Mouse (Mus musculus): ENCODE measurements around the gene Ifitm3.
"Not testable (repeated sequence)": the region's sequence is repeated elsewhere in the genome, so short reads cannot be mapped to it uniquely, and the experiment has no call there.

The Ifitm3 gene

DNA sequence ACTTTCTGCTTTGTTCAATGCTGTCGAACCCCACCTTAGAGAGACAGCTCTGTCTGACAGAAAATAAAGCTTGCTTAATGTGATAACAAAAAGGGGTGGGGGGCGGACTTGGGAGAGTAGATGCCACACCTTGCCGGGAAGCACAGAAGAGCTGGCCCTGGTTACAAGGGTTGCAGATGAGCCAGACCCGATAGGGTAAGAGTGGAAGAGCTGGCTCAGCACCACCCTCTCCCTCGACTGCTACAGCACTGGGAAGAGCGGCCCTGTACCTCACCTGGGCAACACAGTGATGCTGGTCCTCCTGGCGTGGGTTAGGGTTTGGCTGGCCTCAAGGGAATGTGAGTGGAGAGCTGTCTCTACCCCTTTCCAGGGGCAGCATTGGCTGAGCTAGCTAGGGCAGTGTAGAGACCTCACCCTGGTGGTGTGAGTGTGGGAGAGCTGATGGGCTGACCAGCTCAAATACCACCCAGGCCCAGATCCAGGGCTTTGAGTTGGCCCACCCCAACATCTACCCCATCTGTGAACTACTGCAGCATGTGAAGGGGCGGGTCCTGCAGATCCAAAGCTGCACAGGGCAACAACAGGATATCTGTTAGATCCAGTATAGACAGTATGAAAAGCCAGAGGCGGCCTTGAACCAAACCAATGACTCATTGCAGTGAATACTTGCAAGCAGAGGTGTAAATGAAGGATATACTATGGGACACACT is 22.0 kb upstream of the Ifitm3 start:
- no peak for DNase-seq

GRCm38 (mm10) chr7:141030390-141030789 is 19.8 kb upstream of the Ifitm3 start:
- no peak for DNase-seq

DNA sequence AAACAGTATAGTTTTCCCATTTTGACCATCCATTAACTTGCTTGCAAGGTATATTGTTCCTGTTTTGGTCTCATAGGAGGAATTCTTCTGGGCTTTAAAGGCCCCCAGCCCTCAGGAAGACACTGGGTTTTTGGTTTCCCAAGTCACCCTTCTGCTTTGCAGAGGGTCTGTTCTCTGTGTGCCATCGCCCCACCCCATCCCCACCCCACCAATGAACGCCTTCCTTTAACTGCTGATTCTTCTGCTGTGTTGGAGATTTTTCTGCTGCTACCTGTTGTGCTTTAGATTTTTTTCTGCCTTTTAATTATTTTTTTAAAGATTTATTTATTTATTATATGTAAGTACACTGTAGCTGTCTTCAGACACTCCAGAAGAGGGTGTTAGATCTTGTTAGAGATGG is 18.3 kb upstream of the Ifitm3 start, which contains the start of gene Gm17387:
Gene Gm17387, plus strand, starts transcription at position 301 of the 400 bp plus-strand sequence.
- no peak for DNase-seq

GRCm38 (mm10) chr7:141026740-141027098 is 16.1 kb upstream of the Ifitm3 start:
- peak; percentile 29 for DNase-seq

DNA sequence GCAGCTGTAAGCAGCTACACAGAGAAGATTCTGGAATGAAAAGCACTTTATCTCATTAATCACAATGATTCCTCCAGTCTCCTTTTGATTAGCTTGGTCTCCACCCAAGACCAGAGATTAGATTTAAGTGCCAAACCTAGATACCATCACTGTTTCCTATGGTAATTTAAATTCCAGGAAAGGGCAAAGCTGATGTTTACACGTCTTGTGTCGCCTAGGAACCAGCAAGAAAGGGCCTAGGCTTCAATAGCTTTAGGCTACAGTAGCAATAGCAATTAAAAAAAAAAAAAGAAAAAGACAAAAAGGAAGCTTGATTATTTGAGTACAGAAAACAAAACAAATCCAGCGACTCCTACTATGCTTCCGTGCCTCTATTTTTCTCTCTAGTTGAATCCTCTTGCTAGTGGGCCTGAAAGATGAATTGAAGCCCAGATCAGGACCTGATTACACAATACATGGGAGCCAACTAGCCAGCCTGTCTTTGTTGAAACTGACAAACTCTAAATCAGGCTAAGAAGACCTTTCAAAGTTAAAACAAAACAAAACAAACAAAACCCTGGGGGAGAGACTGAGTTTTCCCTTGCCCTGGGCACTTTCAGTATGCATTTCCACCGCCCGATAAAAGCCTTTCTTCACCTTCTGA is 15.6 kb upstream of the Ifitm3 start:
- DNase-seq: peak; percentile 46

DNA sequence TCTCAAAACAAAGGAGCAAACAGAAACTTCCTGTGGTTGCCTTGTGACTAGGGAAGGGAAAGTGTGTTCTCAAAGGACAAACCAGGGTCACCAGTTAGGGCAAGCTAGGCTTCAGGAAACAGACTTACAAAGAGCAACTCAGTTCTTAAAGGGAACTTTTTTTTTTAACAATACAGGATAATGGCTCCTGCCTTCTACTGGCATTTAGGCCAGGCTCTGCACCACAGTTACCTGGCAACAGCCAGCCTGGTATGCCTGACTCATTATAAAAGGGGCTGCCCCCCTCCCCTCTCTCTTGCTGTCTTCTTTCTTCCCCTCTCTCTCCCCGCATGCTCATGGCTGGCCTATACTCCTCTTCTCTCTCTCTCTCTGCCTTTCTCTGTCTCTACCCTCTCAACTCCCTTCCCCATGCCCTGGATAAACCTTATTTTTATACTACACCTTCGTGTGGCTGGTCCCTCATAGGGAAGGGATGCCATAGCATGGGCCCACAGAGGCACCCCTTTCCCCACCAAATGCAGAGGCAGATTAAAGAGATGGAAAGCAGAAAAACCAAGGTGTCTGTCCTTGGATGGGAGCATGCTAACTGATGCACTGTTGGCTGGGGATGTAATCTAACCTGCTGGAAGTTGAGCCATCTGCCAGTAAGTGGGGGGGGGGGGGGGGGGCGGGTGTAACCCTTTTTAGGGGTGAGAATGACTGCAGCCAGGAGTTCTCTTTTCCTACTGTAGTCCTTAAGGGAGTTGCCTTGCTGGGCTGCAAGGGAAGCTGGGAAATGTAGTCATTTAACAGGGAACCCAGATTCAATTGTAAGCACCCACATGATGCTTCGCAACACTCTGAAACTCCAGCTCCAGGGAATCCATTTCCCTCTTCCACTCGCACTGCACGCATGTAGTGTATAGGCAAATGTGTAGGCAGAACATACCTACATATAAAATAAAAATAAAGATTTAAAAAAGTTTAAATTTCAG is 14.6 kb upstream of the Ifitm3 start:
- no peak for DNase-seq

DNA sequence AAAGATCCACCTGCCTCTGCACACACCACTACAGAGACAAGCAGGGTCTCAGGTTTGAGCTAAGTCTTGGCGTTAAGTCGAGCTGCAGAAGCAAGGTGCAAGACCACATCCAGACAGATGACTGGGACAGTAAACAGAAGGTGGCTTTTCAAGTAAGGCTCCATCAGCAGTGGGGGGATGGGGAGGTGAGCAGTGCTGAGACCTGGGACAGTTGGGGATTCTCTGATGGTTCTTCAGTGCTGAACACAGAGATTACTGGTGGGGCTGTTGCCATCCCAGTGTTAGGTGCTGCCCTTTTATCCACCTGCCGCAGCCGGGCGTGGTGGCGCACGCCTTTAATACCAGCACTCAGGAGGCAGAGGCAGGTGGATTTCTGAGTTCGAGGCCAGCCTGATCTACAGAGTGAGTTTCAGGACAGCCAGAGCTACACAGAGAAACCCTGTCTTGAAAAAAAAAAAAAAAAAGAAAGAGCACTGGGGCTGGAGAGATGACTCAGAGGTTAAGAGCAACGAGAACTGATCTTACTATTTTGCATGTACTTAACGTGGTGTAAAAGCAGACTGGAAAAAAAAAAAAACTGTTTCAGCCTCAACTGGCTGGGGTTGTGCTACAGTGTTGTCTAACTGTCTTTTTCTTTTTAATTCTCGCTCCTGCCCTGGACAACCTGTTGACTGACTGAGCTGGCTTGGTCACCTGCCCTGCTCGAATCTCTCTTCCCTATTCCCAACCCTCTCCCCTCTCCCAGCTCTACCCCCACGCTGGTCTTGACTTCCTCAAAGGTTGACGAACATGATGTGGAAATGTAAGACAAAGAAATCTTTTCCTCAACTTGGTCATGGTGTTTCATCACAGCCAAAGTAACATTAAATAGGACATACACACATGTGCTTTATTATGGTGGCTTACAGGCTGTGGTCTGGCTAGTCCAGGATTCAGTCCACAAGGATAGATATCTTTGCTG is 11.2 kb upstream of the Ifitm3 start:
- DNase-seq: no peak

DNA sequence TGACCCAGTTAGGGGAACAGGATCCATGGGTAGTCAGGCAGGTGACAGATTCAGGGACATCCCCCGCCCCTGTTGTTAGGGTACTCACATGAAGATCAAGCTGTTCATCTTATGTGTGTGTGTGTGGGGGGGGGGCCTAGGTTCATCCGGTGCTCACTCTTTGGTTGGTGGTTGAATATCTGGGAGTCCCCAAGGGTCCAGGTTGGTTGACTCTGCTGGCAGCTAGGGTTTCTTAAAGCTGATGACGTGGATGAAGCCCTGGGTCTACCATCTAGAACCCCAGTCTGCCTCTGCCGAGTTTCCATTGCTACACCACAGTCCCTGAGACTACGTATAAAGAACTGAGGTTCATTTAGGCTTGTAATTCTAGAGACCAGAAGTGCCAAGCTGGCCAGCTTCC is 8.5 kb upstream of the Ifitm3 start:
- no peak for DNase-seq

DNA sequence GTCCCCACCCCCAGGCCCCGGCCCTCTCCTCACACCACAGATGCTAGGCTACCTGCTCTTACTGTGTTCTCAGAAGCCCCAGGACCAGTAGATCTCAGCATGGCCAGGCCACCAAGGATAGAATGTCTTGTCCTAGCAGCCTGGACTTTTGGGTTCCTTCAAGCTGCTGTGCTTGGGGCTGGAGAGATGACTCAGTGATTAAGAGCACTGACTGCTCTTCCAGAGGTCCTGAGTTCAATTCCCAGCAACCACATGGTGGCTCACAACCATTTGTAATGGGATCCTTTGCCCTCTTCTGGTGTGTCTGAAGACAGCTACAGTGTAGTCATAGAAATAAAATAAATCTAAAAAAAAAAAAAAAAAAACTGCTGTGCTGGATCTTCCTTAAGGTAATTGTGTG is 7.3 kb upstream of the Ifitm3 start, which contains the start of gene Ifitm6:
Gene Ifitm6, minus strand, starts transcription at position 101 of the 400 bp plus-strand sequence.
- DNase-seq: not testable (repeated sequence)

DNA sequence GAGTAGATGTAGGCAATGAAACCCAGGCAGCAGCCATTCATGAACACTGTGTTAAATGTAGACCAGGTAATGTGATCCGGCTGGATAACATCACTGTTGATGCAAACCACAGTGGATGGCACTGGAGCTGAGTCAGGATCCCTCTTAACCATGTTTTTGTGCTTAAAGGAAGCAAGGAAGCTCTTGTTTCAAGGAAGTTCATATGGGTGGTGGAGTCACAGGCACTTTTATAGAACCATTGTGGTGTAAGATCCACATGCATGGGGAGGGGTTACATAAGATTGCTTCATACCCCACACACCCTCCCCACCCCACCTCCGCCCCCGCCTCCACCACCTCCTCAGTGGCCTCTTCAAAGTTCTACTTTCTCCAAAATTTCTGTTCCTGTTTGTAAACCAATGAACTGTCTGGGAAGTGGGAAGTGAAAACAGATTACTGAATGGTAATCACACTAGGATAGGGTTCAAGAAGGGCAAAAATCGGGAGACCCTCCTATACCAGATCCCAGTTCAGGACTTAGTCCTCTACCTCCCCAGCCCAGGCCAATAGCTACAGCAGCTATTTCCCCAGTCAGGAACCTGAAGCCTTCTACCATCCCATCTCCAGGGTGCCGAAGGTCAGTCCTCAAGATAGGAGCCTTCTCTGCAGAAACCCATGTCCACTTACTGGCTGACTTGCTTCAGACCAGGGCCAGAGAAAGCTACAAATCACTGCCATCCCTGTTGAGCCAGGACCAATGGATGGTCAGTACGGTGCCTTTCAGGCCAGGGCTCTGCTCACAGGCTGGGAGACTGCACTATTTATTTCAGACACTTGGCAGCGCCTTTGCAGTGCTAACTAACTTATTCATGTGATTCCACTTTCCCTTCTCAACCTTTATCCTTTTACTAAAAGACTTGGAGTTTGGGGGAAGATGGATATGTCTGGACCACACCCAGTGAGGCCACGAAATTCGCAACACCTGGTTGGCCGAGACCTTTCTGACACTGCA is 6.4 kb upstream of the Ifitm3 start:
- no peak for DNase-seq

DNA sequence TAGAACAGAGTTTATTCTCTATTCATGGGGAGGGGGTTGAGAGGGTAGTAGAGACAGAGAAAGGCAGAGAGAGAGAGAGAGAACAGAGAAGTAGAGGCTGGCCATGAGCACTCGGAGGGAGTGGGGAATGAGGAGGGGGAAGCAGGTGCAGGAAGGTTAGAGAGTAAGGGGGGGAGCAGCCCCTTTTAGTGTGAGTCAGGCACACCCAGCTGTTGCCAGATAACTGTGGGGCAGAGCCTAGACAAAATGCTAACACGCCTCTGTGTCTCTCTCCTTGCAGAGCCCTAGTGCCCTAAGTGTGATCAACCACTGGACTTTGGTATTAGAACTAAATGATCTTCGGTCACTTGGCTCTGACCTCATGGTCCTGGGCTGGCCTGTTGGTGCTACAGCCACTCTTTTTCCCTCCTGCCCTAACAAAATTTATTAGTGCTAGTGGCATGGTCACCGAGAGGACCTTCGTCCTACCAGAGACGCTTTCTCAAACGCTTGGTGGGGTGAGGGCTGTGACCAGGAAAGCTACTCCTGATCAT is 734 bp upstream of the Ifitm3 start:
- no peak for DNase-seq

- no peak for DNase-seq
These were observed 905 bp downstream of the Ifitm3 start for GRCm38 (mm10) chr7:141009665-141010064.

DNA sequence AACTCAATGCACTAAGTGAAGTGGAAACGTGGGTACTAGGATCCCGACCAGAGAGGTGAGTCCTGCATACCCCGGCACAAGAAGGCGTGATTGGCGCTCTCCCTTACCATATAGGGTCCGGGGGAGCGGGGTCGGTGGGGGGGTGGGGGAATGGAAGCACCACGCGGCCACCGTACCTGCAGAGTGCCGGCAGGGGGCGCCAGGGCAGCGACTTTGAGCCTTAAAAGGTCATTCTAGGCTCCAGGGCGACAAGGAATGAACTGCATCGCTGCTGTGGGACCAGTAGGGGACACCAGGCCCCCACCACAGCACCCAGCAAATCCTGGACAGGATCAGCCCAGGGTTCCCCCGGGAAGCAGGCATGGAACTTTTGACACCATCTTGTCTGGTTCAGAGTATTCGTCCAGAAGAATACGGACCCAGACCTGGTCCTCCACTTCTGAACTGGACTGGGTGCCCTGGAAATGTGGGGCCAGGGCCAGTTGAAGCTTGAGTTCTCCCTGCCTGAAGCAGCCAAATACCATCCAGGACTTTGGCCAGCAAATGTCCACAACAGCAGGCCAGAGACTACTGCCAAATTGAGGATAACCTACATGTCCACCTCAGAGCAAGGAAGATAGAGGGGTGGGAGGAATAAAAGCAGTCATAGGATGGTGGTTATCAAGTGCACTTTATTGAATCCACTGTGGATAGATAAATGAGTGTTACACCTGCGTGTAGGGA is 1.5 kb downstream of the Ifitm3 start:
- peak; percentile 94 for DNase-seq

GRCm38 (mm10) chr7:141008312-141008761 is 2.2 kb downstream of the Ifitm3 start:
- peak; percentile 68 for DNase-seq

DNA sequence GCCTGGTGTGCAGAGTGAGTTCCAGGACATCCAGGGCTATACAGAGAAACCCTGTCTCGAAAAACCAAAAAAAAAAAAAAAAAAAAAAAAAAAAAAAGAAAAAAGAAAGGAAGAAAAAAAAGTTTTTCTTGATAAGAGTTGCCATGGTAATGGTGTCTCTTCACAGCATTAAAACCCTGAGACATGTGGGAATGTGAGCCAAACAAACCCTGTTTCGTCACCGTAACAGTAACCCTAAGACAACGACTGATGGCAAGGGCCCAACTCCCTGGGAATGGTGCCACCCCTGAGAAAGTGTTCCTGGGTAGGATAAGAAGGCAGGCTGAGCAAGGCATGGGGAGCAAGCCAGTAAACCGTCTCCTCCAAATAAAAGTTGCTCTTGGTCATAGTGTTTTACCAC is 3.7 kb downstream of the Ifitm3 start:
- peak; percentile 45 for DNase-seq

- DNase-seq: no peak
These were observed 4.1 kb downstream of the Ifitm3 start for GRCm38 (mm10) chr7:141006446-141006845.

DNA sequence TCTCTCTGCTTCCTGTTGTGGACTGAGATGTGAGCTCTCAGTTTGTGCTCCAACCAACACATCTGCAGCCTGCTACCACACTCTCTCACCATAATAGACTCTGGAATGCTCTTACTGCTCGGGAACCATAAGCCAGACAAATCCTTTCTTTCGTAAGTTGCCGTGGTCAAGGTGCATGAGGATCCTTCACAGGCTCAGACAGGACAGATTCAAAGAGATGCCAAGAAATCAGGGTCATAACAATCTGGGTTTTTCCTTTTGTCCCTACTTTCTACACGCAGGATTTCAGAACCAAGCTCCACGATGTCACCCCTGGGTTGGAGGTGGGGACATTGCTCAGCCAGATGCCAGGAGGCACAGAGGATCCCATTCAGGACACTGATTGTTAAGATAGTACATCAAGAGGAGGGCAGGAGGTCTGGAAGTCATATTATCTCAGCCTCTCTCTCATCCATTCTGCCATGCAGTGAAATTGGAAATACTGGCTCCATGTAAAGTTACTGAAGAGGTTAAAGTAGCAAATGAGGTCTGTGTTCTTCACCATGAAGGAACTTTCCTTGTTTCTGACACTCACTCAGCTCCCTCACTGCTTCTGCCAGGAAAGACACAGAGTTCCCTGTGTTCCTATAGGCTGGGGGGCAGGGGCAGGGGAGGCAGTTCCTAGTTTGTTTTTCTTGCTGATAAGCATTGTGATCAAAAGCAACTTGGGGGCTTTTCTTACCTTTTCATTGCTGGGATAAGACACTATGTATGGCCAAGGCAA is 7.1 kb downstream of the Ifitm3 start:
- DNase-seq: no peak

DNA sequence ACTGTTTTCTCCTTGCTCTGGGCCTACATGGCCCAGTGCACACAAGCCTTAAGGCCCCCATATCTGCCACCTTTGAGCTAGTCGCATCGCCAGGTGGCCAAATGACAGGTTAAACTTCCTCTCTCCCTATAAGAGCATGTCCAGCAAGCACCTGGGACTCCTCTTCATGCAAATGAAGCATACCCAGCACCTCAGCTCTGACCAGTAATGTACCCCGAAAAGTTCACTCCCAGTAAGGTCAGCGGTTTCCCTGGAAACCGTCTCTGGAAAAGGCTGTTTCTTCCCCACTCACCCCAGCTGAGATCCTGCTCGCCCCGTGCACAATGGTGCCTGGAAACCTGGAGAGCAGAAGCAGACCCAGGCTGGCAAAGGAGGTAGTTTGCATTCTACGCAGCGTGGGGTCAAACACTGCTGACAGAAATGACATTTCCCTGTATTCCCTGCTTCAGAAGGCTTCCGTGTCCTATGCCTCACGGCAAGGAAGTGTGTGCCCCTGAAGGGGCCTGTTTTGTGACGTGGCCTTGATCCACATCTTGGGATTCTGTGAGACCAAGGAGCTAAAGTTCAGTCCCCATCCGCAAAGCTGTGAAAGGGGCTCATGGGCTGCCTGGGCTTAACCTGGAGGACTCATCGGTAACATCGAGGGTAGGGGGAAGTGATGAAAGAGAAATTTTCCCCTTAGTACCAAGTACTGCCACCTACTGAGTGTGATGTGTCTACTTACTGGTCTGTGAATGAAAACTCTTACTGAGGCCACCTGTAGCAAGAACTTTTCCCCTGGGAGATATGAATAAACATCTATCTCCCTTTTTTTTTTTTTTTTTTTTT is 9.5 kb downstream of the Ifitm3 start:
- DNase-seq: no peak

Data from lung, postnatal 36 days (tissue).